Mouse (Mus musculus) limb, embryonic 12.5 days (tissue): ENCODE results near the gene Ngb. TPM values are rescaled to one million over a fixed set of nuclear protein-coding genes. Genes with fewer than 3 reads are reported as not detected.

Experiments used
- ATAC-seq: fragments of 200-750 bp; cut with Nextera tagmentation; 2 replicates; pipeline ENCODE4 v1.8.0; 2017; ENCODE audit warnings: low read depth, moderate TSS enrichment; ENCODE audit not compliant: insufficient number of reproducible peaks, insufficient read depth, low FRiP score, low TSS enrichment
- H3K27ac ChIP-seq: fragments of 300-500 bp; sonication (generic); 2 replicates; pipeline ENCODE4 v1.5.1; 2016; ENCODE audit warnings: mild to moderate bottlenecking, moderate library complexity
- H3K27me3 ChIP-seq: fragments of 300-500 bp; sonication (generic); 2 replicates; pipeline ENCODE4 v1.6.1; 2016; ENCODE audit warnings: mild to moderate bottlenecking, moderate library complexity
- H3K36me3 ChIP-seq: fragments of 300-500 bp; sonication (generic); 2 replicates; pipeline ENCODE4 v1.6.1; 2016; ENCODE audit warnings: mild to moderate bottlenecking, moderate library complexity
- H3K4me1 ChIP-seq: fragments of 300-500 bp; sonication (generic); replicated peaks from 2 replicates; pipeline ENCODE4 v1.6.1; 2016
- H3K4me2 ChIP-seq: fragments of 300-500 bp; sonication (generic); 2 replicates; pipeline ENCODE4 v1.6.1; 2016; ENCODE audit warnings: mild to moderate bottlenecking, moderate library complexity
- H3K4me3 ChIP-seq: fragments of 300-500 bp; sonication (generic); replicated peaks from 2 replicates; pipeline ENCODE4 v1.5.1; 2016; ENCODE audit warnings: mild to moderate bottlenecking
- H3K9ac ChIP-seq: fragments of 300-500 bp; sonication (generic); replicated peaks from 2 replicates; pipeline ENCODE4 v1.6.1; 2016; ENCODE audit warnings: mild to moderate bottlenecking, moderate library complexity
- H3K9me3 ChIP-seq: fragments of 300-500 bp; sonication (generic); 2 replicates; pipeline ENCODE4 v1.6.1; 2016; ENCODE audit warnings: mild to moderate bottlenecking, moderate library complexity
- WGBS: fragments of 180-500 bp; shearing (Covaris S2); methylation state at CpG from one replicate; pipeline ENCODE4 v1.1.7; 2016; 5-methylcytosine and 5-hydroxymethylcytosine counted together
- polyA plus RNA-seq: library from polyadenylated mRNA; unstranded; fragments of >200 nt; fragmentation: Nextera tagmentation; extraction: Ambion mirVana; gene quantifications from 2 replicates; pipeline ENCODE4 v1.2.1, GENCODE M21; 2016

Ngb gene
- polyA plus RNA-seq, 1 experiment from 2014 or later: 0.41 TPM

DNA sequence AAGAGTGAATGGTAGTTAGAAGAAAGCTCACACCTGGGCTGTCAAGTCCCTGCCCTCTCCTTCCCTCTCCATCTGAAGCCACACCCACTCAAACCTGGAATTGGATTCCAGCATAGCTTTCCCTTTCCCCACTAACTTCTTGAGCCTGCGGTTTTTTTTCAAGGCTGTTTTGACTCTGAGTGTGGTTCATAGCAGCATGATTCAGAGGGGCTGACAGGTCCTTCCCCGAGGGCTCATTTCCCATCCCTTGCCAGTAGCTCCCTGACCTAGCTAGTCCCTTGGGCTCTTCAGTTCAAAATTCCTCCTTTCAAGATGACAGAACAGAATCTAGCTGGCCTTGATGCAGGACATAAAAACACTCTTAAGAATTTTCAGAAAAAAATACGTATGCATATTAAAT, 54.8 kb downstream of the Ngb start:
- Histone ChIP-seq H3K4me3 (no peak overlapping the region), H3K9ac (no peak overlapping the region), H3K27ac (no peak overlapping the region), H3K36me3 (no peaks in the 10 kb centered on the region), H3K27me3 (peaks cover 6% of the 10 kb centered on the region; the same call in 1 of the 2 replicates), H3K4me1 (no peaks in the 10 kb centered on the region), H3K4me2 (no peak overlapping the region), H3K9me3 (no peaks in the 10 kb centered on the region)
- ATAC-seq: no peak
- 62% methylated on average over 3 of the region's 3 CpGs for WGBS

Other genes with a start within 250 kb of the Ngb start
- 55.7 and 57.2 TPM in 2 replicates for gene Irf2bpl, start 217.7 kb downstream of the Ngb start, polyA plus RNA-seq
- 30.8 and 33.1 TPM in 2 replicates for gene Cipc, start 155.5 kb downstream of the Ngb start, polyA plus RNA-seq
- 0.20 TPM in 1 of 2 replicates, not detected in the other for gene Zdhhc22, start 112.1 kb downstream of the Ngb start, polyA plus RNA-seq
- gene Tmem63c, start 81.2 kb downstream of the Ngb start, polyA plus RNA-seq: 0.18 TPM in 1 of 2 replicates, not detected in the other
- gene Gstz1, start 44.6 kb upstream of the Ngb start, polyA plus RNA-seq: 29.1 and 30.0 TPM in 2 replicates
- 16.4 and 17.2 TPM in 2 replicates for gene Pomt2, start 45.4 kb upstream of the Ngb start, polyA plus RNA-seq
- gene Samd15, start 97.2 kb upstream of the Ngb start, polyA plus RNA-seq: 0.73 and 2.6 TPM in 2 replicates
- 3.8 and 4.2 TPM in 2 replicates for gene Tmed8, start 97.9 kb upstream of the Ngb start, polyA plus RNA-seq
- 0.99 and 1.2 TPM in 2 replicates for gene Noxred1, start 136.2 kb upstream of the Ngb start, polyA plus RNA-seq
- 53.9 and 55.1 TPM in 2 replicates for gene Vipas39, start 163.7 kb upstream of the Ngb start, polyA plus RNA-seq
- gene Ahsa1, start 163.9 kb upstream of the Ngb start, polyA plus RNA-seq: 224 and 227 TPM in 2 replicates
- 1.7 and 1.9 TPM in 2 replicates for gene Ism2, start 197.2 kb upstream of the Ngb start, polyA plus RNA-seq